Mouse (Mus musculus) CD4-positive, CD25-positive, alpha-beta regulatory T cell, adult 9 weeks (primary cell): Measurements from ENCODE around the gene Mapk1ip1. TPM values are rescaled to one million over a fixed set of nuclear protein-coding genes. Genes with fewer than 3 reads are reported as not detected.

Experiments used
- polyA plus RNA-seq: library from polyadenylated mRNA; unstranded; fragments of 100-300 nt; shearing (Covaris generic); gene quantifications from one replicate; pipeline ENCODE4 v1.2.1, GENCODE M21; 2017

Gene Mapk1ip1
- polyA plus RNA-seq, result 22.9 TPM

GRCm38 (mm10) chr7:138845544-138846391 is at the start of gene Mapk1ip1, which contains the start of gene Ppp2r2d:
Gene Mapk1ip1 (minus strand): TSS chr7:138846273.
Gene Ppp2r2d (plus strand): TSS chr7:138846079.

Other genes starting within 250 kb of the Mapk1ip1 start
- 10.0 TPM for gene Ppp2r2d, start 194 bp downstream of the Mapk1ip1 start, polyA plus RNA-seq
- gene Bnip3, start 63.2 kb upstream of the Mapk1ip1 start, polyA plus RNA-seq, result 18.5 TPM
- gene Jakmip3, start 94.5 kb upstream of the Mapk1ip1 start, polyA plus RNA-seq, result not detected
- not detected for gene Dpysl4, start 239.7 kb upstream of the Mapk1ip1 start, polyA plus RNA-seq